Mouse (Mus musculus): ENCODE results near the gene Fgl2.

GRCm38 (mm10) chr5:21412056-21412455, 39.6 kb downstream of the Fgl2 start:
- TF ChIP-seq CTCF (IDR thresholded peaks at IDR 0.05; ENCODE audit: borderline replicate concordance, insufficient read depth, low read depth, low read length) (no peak), POLR2A (IDR thresholded peaks at IDR 0.05; ENCODE audit: borderline replicate concordance, insufficient read depth, low read length) (no peak)

Data from cerebellum, adult 2 months (tissue).